Mouse (Mus musculus) midbrain, embryonic 10.5 days (tissue): ENCODE measurements around the gene Snx1. TPM values are rescaled to one million over a fixed set of nuclear protein-coding genes. Genes with fewer than 3 reads are reported as not detected.

Experiments
- DNase-seq: peaks from one replicate; pipeline ENCODE4 v3.0.0-alpha.2; 2017; ENCODE audit warnings: low spot score
- H3K27ac ChIP-seq: fragments of 300-500 bp; sonication (generic); replicated peaks from 2 replicates; pipeline ENCODE4 v1.5.1; 2016; ENCODE audit warnings: mild to moderate bottlenecking
- H3K27me3 ChIP-seq: fragments of 300-500 bp; sonication (generic); 2 replicates; pipeline ENCODE4 v1.6.1; 2016; ENCODE audit warnings: low read depth, mild to moderate bottlenecking; ENCODE audit not compliant: poor library complexity, severe bottlenecking
- H3K36me3 ChIP-seq: fragments of 300-500 bp; sonication (generic); 2 replicates; pipeline ENCODE4 v1.6.1; 2016; ENCODE audit warnings: mild to moderate bottlenecking, moderate library complexity
- H3K4me1 ChIP-seq: fragments of 300-500 bp; sonication (generic); 2 replicates; pipeline ENCODE4 v1.6.1; 2016
- H3K4me3 ChIP-seq: fragments of 300-500 bp; sonication (generic); 2 replicates; pipeline ENCODE4 v1.5.1; 2016; ENCODE audit warnings: mild to moderate bottlenecking, moderate library complexity
- H3K9me3 ChIP-seq: fragments of 300-500 bp; sonication (generic); replicated peaks from 2 replicates; pipeline ENCODE4 v1.6.1; 2016; ENCODE audit warnings: mild to moderate bottlenecking
- WGBS: fragments of 180-500 bp; shearing (Covaris S2); methylation state at CpG from one replicate; pipeline ENCODE4 v1.1.7; 2016; 5-methylcytosine and 5-hydroxymethylcytosine counted together
- polyA plus RNA-seq: library from polyadenylated mRNA; unstranded; fragments of >200 nt; fragmentation: Nextera tagmentation; extraction: Ambion mirVana; gene quantifications from 2 replicates; pipeline ENCODE4 v1.2.1, GENCODE M21; 2016

The Snx1 gene
- polyA plus RNA-seq, 1 experiment from 2014 or later, result 138 TPM

DNA sequence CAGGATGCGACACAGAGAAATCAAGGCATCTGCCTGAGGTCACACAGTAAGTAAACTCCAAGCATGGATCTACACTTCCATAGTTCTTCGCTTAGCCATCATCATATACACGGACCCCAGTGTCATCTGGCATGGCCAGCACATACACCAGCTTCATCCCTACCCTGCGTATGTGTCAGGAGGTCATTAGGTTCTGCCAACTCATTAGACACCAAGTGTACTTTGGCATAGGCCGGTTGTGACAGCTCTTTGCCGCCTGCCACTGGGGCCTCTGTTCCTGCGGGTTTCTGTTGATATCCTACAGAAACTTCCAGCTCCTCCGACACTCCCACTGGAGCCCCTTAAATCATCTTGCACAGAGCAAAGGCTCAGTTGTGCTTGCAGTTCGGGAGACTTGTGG lies 27.6 kb upstream of the Snx1 start:
- no peak for DNase-seq
- Histone ChIP-seq H3K27ac (no peak overlapping the region), H3K36me3 (no peaks in the 10 kb centered on the region), H3K27me3 (peaks cover 47% of the 10 kb centered on the region), H3K4me3 (no peak overlapping the region), H3K9me3 (no peaks in the 10 kb centered on the region), H3K4me1 (peaks cover 20% of the 10 kb centered on the region)
- WGBS, result 91% methylated on average over 9 of the region's 9 CpGs

DNA sequence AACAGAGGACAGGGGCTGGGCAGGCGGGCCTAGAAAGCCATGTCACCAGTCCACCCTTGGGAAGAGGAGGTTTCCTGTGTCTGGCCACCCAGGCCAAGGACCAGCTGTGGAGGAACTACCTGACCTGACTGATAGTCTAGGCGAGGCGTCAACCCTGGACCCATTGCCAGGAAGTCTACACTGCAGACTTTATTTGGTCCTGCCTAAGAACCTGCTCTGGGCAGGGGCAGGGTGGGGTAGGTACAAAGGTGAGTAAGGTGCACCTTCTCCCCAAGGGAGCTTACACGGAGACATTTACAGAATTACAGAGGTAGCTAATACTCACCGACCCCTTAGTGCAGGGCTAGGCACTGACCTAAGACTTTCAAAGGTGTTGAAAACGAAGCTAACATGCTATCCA lies 27.2 kb upstream of the Snx1 start:
- H3K4me1 ChIP-seq, result peaks cover 19% of the 10 kb centered on the region
- no peaks in the 10 kb centered on the region for H3K36me3 ChIP-seq
- H3K27ac ChIP-seq, result no peak overlapping the region
- no peaks in the 10 kb centered on the region for H3K9me3 ChIP-seq
- peaks cover 43% of the 10 kb centered on the region for H3K27me3 ChIP-seq
- DNase-seq, result no peak
- WGBS, result 92% methylated on average over 6 of the region's 6 CpGs
- H3K4me3 ChIP-seq, result no peak overlapping the region

DNA sequence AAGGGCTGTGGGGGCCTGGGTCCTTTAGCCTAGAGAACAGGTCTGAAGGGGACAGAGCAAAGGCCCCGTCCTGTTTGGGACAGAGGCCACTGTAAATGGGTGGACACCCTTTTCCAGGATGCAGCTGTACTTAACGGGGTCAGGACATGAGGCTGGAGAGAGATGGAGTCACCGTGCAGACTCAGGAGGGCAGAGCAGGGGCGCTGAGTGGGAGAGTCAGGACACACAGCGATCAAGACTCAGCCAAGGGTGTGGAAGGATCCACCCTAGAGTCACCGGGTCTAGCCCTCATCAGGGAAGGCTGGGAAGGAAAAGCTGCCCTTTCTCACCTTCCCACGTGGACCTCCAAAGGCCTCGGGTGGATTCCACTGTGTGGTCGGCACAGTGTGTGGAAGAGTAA lies 25.6 kb upstream of the Snx1 start:
- Histone ChIP-seq H3K36me3 (no peaks in the 10 kb centered on the region), H3K9me3 (no peaks in the 10 kb centered on the region), H3K27ac (no peak overlapping the region), H3K27me3 (peaks cover 27% of the 10 kb centered on the region), H3K4me3 (no peak overlapping the region), H3K4me1 (peaks cover 9% of the 10 kb centered on the region; the same call in 1 of the 2 replicates)
- 73% methylated on average over 9 of the region's 9 CpGs for WGBS
- DNase-seq, result no peak

DNA sequence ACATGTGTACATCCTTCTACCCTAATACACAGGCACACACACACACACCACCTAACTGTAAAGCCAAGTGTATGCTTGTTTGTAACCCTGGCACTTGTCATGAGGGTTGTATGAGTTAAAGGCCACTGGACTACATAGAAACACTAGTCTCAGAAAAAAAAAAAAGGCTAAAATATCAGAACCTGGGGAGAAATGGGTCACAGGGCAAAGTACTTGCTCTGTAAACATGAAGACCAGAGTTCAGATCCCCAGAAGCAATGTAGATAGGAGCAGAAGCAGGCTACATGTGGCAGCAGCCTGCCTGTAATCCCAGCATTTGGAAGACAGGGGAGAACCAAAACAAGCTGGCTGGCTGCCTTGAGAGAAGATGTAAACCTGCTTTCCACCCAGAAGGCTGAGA lies 19.8 kb upstream of the Snx1 start:
- no peaks in the 10 kb centered on the region for H3K4me1 ChIP-seq
- H3K27ac ChIP-seq, result no peak overlapping the region
- H3K27me3 ChIP-seq, result no peaks in the 10 kb centered on the region
- no peaks in the 10 kb centered on the region for H3K36me3 ChIP-seq
- DNase-seq, result no peak
- H3K9me3 ChIP-seq, result no peaks in the 10 kb centered on the region
- H3K4me3 ChIP-seq, result no peak overlapping the region

DNA sequence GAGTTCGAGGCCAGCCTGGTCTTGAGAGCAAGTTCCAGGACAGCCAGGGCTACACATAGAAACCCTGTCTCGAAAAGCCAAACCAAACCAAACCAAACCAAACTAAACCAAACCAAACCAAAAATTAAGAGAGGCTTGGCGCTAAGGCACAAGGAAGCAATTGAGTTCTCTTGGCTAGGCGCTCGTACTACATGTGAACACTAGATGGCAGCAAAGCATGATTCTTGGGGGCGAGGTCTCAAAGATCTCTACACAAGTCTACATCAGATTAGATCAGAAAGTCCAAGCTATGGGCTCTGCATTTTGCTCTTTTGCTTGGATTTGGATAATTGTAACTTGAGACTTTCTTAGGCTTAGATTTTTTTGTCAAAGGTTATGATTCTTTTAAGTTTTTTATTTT lies 17.9 kb upstream of the Snx1 start:
- Histone ChIP-seq H3K4me1 (no peaks in the 10 kb centered on the region), H3K4me3 (no peak overlapping the region), H3K9me3 (no peaks in the 10 kb centered on the region), H3K27ac (no peak overlapping the region), H3K36me3 (peaks cover 16% of the 10 kb centered on the region), H3K27me3 (no peaks in the 10 kb centered on the region)
- 15% methylated on average over 6 of the region's 6 CpGs for WGBS
- DNase-seq, result peak; percentile 71

DNA sequence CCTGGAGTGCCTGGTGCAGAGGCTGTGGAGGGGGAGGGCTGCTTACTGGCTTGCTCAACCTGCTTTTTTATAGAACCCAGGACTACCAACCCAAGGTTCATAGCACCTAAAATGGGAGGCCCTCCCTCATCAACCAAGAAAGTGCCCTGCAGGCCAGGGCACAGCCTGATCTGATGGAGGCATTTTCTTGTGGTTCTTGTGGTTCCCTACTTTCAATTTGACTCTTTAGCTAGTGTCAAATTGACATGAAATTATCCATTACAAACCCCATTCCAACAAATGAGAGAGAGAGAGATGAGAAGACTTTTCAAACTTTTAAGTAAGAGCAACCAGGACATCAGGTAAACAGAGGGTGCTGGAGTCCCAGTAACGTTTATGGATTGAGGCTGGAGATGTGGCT lies 15.9 kb upstream of the Snx1 start:
- no peaks in the 10 kb centered on the region for H3K4me1 ChIP-seq
- no peaks in the 10 kb centered on the region for H3K27me3 ChIP-seq
- no peak for DNase-seq
- peaks cover 36% of the 10 kb centered on the region for H3K36me3 ChIP-seq
- no peak overlapping the region for H3K27ac ChIP-seq
- WGBS, result 74% methylated on average over 1 of the region's 1 CpGs
- H3K4me3 ChIP-seq, result no peak overlapping the region
- no peaks in the 10 kb centered on the region for H3K9me3 ChIP-seq

DNA sequence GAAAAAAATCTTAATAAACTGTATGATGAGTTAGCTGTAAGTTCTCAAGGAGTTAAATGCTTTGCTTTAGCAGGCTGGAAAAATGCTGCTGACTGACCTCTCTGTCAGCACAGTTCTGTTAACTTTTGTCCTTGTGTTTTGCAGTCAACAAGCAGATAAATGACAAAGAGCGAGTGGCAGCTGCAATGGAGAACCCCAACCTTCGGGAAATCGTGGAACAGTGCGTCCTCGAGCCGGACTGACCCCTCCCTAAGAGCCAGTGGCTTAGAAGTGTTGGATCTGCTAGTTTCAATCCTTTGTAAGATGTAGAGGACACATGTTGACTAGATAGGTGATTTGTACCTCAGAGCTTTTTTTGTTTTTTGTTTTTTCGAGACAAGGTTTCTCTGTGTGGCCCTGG lies 11.8 kb upstream of the Snx1 start:
- peaks cover 75% of the 10 kb centered on the region for H3K36me3 ChIP-seq
- WGBS, result 94% methylated on average over 7 of the region's 7 CpGs
- no peak for DNase-seq
- no peak overlapping the region for H3K4me3 ChIP-seq
- no peak overlapping the region for H3K27ac ChIP-seq
- H3K4me1 ChIP-seq, result no peaks in the 10 kb centered on the region
- H3K27me3 ChIP-seq, result no peaks in the 10 kb centered on the region
- no peaks in the 10 kb centered on the region for H3K9me3 ChIP-seq

DNA sequence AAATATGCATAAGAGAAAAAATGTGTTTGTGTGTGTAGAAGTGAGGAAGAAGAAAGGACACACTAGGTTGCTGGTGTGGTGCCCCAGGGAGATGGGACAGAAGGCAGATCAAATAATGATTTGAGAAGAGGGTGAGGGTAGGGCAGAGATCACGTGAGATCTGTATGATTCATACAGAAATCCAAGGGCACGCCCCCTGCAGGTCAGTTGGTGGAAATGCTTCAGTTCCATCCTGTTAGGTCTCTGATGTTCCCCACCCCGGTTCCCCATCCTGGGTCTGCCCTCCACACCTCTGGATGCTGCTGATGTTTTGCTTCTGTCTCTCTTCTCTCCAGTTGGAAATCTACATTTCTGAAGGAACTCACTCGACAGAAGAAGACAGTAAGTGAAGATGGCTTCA lies 9.6 kb upstream of the Snx1 start:
- no peaks in the 10 kb centered on the region for H3K9me3 ChIP-seq
- H3K4me1 ChIP-seq, result no peaks in the 10 kb centered on the region
- H3K36me3 ChIP-seq, result peaks cover 90% of the 10 kb centered on the region
- 61% methylated on average over 4 of the region's 4 CpGs for WGBS
- peak; percentile 24 for DNase-seq
- H3K4me3 ChIP-seq, result no peak overlapping the region
- H3K27me3 ChIP-seq, result no peaks in the 10 kb centered on the region
- H3K27ac ChIP-seq, result no peak overlapping the region

DNA sequence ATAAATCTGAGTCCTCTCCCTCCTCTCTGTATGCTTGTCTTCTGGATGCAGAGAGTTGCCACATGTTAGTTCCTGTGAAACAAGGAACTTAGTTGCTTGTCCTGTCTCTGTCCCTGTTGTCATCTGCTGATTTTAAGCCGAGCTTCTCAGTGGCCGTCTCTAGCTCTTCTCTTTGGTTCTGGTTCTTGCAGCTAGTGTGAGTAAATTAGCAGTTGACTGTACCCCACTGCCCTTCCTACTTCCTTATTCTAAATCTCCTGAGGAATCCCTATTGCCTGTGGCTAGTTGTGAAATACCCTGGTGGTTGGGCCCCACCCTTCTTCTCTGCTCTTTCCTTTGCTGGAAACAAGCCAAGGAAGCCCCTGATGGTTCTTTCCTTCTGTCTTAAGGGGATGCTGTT lies 5.1 kb upstream of the Snx1 start:
- no peaks in the 10 kb centered on the region for H3K27me3 ChIP-seq
- no peak overlapping the region for H3K27ac ChIP-seq
- no peak for DNase-seq
- 96% methylated on average over 2 of the region's 2 CpGs for WGBS
- no peaks in the 10 kb centered on the region for H3K9me3 ChIP-seq
- H3K4me1 ChIP-seq, result peaks cover 18% of the 10 kb centered on the region
- H3K4me3 ChIP-seq, result no peak overlapping the region
- H3K36me3 ChIP-seq, result peaks cover 55% of the 10 kb centered on the region

DNA sequence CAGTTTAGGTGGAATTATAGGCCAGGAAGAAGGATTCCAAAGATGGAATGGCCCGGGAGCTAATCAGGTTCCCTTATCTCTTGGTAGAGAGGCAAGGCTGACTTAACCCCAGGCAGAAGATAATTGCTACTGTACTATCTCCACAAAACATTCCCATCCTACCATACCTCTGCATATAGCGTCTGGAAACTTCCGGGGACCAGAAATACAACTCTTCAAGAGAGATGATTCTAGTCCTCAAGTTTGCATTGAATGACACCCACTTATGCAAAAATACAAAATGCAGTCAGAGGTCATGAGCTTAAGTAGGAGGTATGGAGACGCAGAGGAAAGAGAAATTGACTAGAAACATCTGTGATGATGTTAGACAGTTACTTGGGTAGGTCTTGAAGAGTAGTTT lies 1.5 kb upstream of the Snx1 start:
- H3K27ac ChIP-seq, result no peak overlapping the region
- no peaks in the 10 kb centered on the region for H3K9me3 ChIP-seq
- peaks cover 21% of the 10 kb centered on the region for H3K36me3 ChIP-seq
- 96% methylated on average over 4 of the region's 4 CpGs for WGBS
- H3K4me1 ChIP-seq, result peaks cover 46% of the 10 kb centered on the region
- peak overlapping the region; percentile 61 for H3K4me3 ChIP-seq
- H3K27me3 ChIP-seq, result no peaks in the 10 kb centered on the region
- DNase-seq, result no peak

DNA sequence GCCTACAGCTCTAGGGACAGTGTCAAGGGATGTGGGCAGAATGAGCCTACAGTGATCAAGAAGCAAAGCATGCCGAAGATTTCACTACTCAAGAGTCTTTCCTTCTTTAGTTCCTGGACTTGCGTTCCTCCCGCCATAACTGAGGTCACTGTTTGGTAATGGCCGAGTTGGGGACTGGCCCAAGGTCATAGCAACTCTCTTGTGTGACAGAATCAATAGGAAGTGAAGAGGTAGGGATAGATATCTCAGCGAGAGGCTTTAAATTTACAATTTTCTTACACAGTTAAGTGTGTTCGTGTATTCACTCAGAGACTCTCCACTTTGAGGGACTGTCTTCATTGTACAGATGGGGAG lies 783 bp upstream of the Snx1 start:
- Histone ChIP-seq H3K9me3 (no peaks in the 10 kb centered on the region), H3K27me3 (no peaks in the 10 kb centered on the region), H3K36me3 (peaks cover 18% of the 10 kb centered on the region), H3K4me1 (peaks cover 48% of the 10 kb centered on the region), H3K27ac (peak overlapping the region; percentile 93), H3K4me3 (peak overlapping the region; percentile 61)
- 61% methylated on average over 6 of the region's 6 CpGs for WGBS
- no peak for DNase-seq

DNA sequence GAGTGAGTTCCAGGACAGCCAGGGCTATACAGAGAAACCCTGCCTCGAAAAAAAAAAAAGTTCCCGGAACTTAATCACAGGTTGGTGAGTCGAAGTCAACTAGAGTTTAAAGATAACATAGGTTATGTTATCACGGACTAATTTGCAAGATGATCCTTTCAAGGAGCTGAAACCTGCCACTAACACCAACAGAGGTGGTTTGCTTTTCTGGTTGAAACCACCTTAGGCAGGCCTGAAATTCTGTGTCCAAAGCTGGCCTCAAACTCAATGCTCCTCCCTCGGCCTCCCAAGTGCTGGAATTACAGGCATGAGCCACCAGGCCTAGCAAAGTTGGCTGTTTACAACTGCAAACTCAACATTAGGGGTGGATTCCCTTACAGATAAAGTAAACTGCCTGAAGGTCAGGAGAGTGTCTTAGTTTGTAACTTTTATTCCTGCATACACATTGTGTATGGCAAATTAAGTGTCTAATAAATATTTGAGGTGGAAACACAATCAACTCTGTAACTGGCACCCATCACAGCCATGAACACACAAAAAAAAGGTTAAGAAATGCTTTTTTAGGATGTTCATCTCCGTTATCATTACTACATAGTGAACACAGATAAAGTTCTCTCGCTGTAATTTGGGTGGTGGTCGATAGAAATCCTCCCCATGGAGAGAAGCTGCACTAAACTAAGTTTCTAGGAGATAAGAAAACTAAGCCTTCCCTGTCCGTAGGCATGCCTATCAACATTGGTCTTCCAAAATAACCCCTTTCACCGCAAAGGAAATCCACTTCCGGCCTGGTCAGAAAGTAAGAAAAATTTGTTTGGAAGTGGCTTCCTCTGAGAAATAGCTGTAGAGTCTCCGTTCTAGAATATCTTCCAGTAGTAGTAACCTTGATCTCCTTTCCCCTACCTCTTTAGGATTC lies 588 bp downstream of the Snx1 start:
- H3K4me3 ChIP-seq, result peak overlapping the region; percentile 61
- peak overlapping the region; percentile 93 for H3K27ac ChIP-seq
- DNase-seq, result no peak
- no peaks in the 10 kb centered on the region for H3K9me3 ChIP-seq
- peaks cover 48% of the 10 kb centered on the region for H3K4me1 ChIP-seq
- no peaks in the 10 kb centered on the region for H3K27me3 ChIP-seq
- WGBS, result 67% methylated on average over 12 of the region's 12 CpGs
- H3K36me3 ChIP-seq, result peaks cover 12% of the 10 kb centered on the region

DNA sequence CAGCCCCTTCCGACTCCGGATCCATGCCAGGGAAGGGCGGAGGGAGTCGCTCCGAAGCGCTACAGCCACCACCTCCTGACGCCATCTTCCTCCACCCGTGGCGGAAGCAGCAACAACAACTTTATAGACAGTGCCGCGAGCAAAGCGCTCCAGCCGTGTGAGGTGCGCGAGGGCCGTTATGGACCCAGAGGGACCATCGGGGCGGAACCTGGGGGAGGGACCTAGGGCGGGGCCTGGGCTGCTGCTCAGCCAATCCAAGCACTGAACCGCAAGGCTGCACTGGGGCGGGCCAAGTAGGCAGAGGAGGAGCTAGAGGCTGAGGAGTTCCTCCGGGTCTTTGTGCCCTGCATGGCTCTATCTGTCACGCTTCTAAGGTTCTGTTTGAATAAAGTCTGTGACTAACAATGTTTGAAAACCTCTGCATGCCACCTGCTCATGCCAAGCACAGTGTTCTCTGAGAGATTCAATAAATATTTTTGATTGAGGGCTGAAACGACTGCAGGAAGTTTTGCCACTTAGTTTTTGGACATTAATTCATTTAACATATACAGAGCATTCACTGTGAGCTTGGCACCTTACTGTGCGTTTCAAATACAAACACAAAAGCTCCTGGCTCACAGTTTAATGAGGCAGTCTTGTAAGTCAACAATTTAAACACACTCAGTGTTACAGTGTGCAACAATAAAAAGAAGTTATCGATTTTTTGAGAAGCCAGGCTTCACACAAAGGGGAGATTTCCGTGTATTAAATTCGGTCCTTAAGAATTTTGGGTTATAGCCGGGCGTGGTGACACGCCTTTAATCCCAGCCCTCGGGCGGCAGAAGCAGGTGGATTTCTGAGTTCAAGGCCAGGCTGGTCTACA lies 1.5 kb downstream of the Snx1 start:
- peak overlapping the region; percentile 93 for H3K27ac ChIP-seq
- peak overlapping the region; percentile 86 for H3K4me3 ChIP-seq
- H3K9me3 ChIP-seq, result no peaks in the 10 kb centered on the region
- H3K27me3 ChIP-seq, result no peaks in the 10 kb centered on the region
- H3K4me1 ChIP-seq, result peaks cover 48% of the 10 kb centered on the region
- peaks cover 5% of the 10 kb centered on the region for H3K36me3 ChIP-seq
- WGBS, result 18% methylated on average over 33 of the region's 33 CpGs
- peak; percentile 99 for DNase-seq
